Mouse (Mus musculus) spleen, adult 2 months (tissue): Measurements from ENCODE around the gene F830045P16Rik.
A peak's percentile ranks its signal among the peaks of the same experiment; 100 is the strongest.

Source experiments
- CTCF ChIP-seq: fragments of 200-500 bp; IDR thresholded peaks from 2 replicates; pipeline ENCODE4 v1.5.1; 2011; ENCODE audit warnings: mild to moderate bottlenecking, inconsistent platforms; ENCODE audit not compliant: insufficient read depth, insufficient read length, insufficient replicate concordance; ENCODE audit errors: extremely low read depth
- POLR2A ChIP-seq: fragments of 200-500 bp; IDR thresholded peaks from 2 replicates; pipeline ENCODE4 v1.6.1; 2011; ENCODE audit warnings: low read depth, low read length, inconsistent platforms

DNA sequence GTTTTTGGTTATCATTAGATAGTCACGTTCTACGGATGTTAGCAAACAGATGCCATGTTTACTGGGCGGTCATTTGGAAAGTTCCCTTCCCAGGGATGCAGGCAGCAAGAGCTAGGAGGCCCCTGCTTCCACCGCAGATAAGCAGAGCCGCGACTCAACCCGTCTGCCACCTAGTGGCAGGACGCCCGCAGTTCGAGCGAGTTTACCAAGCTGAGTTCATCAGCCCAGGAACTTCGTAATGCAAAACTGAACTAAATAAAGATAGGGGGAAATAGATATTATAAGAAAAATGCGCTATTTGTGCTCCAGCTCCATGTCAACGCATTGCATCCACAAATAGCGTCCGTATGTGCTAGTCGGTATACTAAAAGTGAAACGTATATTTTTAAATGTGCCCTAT, 127.9 kb downstream of the F830045P16Rik start:
- TF ChIP-seq CTCF, result peak; percentile 71; the same call in 1 of the 2 replicates
- no peak for TF ChIP-seq POLR2A
